Mouse (Mus musculus): ENCODE measurements around the gene Srrm4. TPM values are rescaled to one million over a fixed set of nuclear protein-coding genes. Genes with fewer than 3 reads are reported as not detected.
A peak's percentile ranks its signal among the peaks of the same experiment; 100 is the strongest.

Gene Srrm4
- polyA plus RNA-seq, 1 experiment from 2014 or later = 1.4 TPM

GRCm38 (mm10) chr5:116564391-116564790, 27.2 kb downstream of the Srrm4 start:
- 82% methylated on average over 3 of the region's 3 CpGs for WGBS
- Histone ChIP-seq H3K9ac (ENCODE audit: low read depth, low read length) (no peak overlapping the region), H3K4me2 (ENCODE audit: low read depth, low read length) (no peak overlapping the region)

GRCm38 (mm10) chr5:116563713-116564112, 27.9 kb downstream of the Srrm4 start:
- no peak for DNase-seq (ENCODE audit: low spot score)
- Histone ChIP-seq H3K4me3 (ENCODE audit: low read depth, low read length) (no peak overlapping the region), H3K27me3 (replicated peaks; ENCODE audit: control insufficient read depth, insufficient read depth, low read length) (no peaks in the 10 kb centered on the region), H3K9ac (ENCODE audit: low read depth, low read length) (no peak overlapping the region), H3K4me2 (ENCODE audit: low read depth, low read length) (no peak overlapping the region), H3K36me3 (ENCODE audit: control insufficient read depth, insufficient read depth, low read length) (no peaks in the 10 kb centered on the region), H3K27ac (replicated peaks; ENCODE audit: low read depth, low read length) (no peak overlapping the region), H3K9me3 (ENCODE audit: control insufficient read depth, low read length) (no peaks in the 10 kb centered on the region), H3K4me1 (ENCODE audit: control insufficient read depth, insufficient read depth, low read length) (no peaks in the 10 kb centered on the region)
- no peak for ATAC-seq (ENCODE audit: low read depth)
- 59% methylated on average over 6 of the region's 6 CpGs for WGBS

More at GRCm38 (mm10) chr5:116564391-116564790, 27.2 kb downstream of the Srrm4 start:
- no peaks in the 10 kb centered on the region for H3K9me3 ChIP-seq (ENCODE audit: control insufficient read depth, low read length)
- H3K27ac ChIP-seq (replicated peaks; ENCODE audit: low read depth, low read length) = no peak overlapping the region
- no peaks in the 10 kb centered on the region for H3K36me3 ChIP-seq (ENCODE audit: control insufficient read depth, insufficient read depth, low read length)
- no peak overlapping the region for H3K4me3 ChIP-seq (ENCODE audit: low read depth, low read length)
- ATAC-seq (ENCODE audit: low read depth) (no peak), DNase-seq (ENCODE audit: low spot score) (no peak)
- no peaks in the 10 kb centered on the region for H3K4me1 ChIP-seq (ENCODE audit: control insufficient read depth, insufficient read depth, low read length)
- no peaks in the 10 kb centered on the region for H3K27me3 ChIP-seq (replicated peaks; ENCODE audit: control insufficient read depth, insufficient read depth, low read length)

GRCm38 (mm10) chr5:116559091-116559490, 32.5 kb downstream of the Srrm4 start:
- H3K4me1 ChIP-seq (ENCODE audit: control insufficient read depth, insufficient read depth, low read length) = no peaks in the 10 kb centered on the region
- no peak for DNase-seq (ENCODE audit: low spot score)
- 67% methylated on average over 7 of the region's 7 CpGs for WGBS
- H3K27ac ChIP-seq (replicated peaks; ENCODE audit: low read depth, low read length) = no peak overlapping the region
- H3K9ac ChIP-seq (ENCODE audit: low read depth, low read length) = no peak overlapping the region
- no peaks in the 10 kb centered on the region for H3K36me3 ChIP-seq (ENCODE audit: control insufficient read depth, insufficient read depth, low read length)
- H3K4me2 ChIP-seq (ENCODE audit: low read depth, low read length) = no peak overlapping the region
- no peaks in the 10 kb centered on the region for H3K27me3 ChIP-seq (replicated peaks; ENCODE audit: control insufficient read depth, insufficient read depth, low read length)
- no peaks in the 10 kb centered on the region for H3K9me3 ChIP-seq (ENCODE audit: control insufficient read depth, low read length)
- no peak overlapping the region for H3K4me3 ChIP-seq (ENCODE audit: low read depth, low read length)
- no peak for ATAC-seq (ENCODE audit: low read depth)

GRCm38 (mm10) chr5:116556614-116557013, 35.0 kb downstream of the Srrm4 start:
- 42% methylated on average over 8 of the region's 8 CpGs for WGBS
- ATAC-seq (ENCODE audit: low read depth) (no peak), DNase-seq (ENCODE audit: low spot score) (no peak)
- Histone ChIP-seq H3K36me3 (ENCODE audit: control insufficient read depth, insufficient read depth, low read length) (no peaks in the 10 kb centered on the region), H3K4me2 (ENCODE audit: low read depth, low read length) (no peak overlapping the region), H3K4me1 (ENCODE audit: control insufficient read depth, insufficient read depth, low read length) (no peaks in the 10 kb centered on the region), H3K27me3 (replicated peaks; ENCODE audit: control insufficient read depth, insufficient read depth, low read length) (no peaks in the 10 kb centered on the region), H3K9me3 (ENCODE audit: control insufficient read depth, low read length) (no peaks in the 10 kb centered on the region), H3K4me3 (ENCODE audit: low read depth, low read length) (no peak overlapping the region), H3K9ac (ENCODE audit: low read depth, low read length) (no peak overlapping the region), H3K27ac (replicated peaks; ENCODE audit: low read depth, low read length) (no peak overlapping the region)

GRCm38 (mm10) chr5:116553868-116554267, 37.7 kb downstream of the Srrm4 start:
- H3K9me3 ChIP-seq (ENCODE audit: control insufficient read depth, low read length) = no peaks in the 10 kb centered on the region
- no peaks in the 10 kb centered on the region for H3K36me3 ChIP-seq (ENCODE audit: control insufficient read depth, insufficient read depth, low read length)
- H3K4me3 ChIP-seq (ENCODE audit: low read depth, low read length) = no peak overlapping the region
- no peak overlapping the region for H3K27ac ChIP-seq (replicated peaks; ENCODE audit: low read depth, low read length)
- H3K4me2 ChIP-seq (ENCODE audit: low read depth, low read length) = no peak overlapping the region
- no peaks in the 10 kb centered on the region for H3K4me1 ChIP-seq (ENCODE audit: control insufficient read depth, insufficient read depth, low read length)
- no peak overlapping the region for H3K9ac ChIP-seq (ENCODE audit: low read depth, low read length)
- no peak for ATAC-seq (ENCODE audit: low read depth)
- no peaks in the 10 kb centered on the region for H3K27me3 ChIP-seq (replicated peaks; ENCODE audit: control insufficient read depth, insufficient read depth, low read length)
- WGBS = 6% methylated on average over 5 of the region's 5 CpGs
- DNase-seq (ENCODE audit: low spot score) = peak; percentile 48

- Histone ChIP-seq H3K9ac (ENCODE audit: low read depth, low read length) (no peak overlapping the region), H3K4me3 (ENCODE audit: low read depth, low read length) (no peak overlapping the region), H3K9me3 (ENCODE audit: control insufficient read depth, low read length) (no peaks in the 10 kb centered on the region), H3K27ac (replicated peaks; ENCODE audit: low read depth, low read length) (no peak overlapping the region), H3K27me3 (replicated peaks; ENCODE audit: control insufficient read depth, insufficient read depth, low read length) (no peaks in the 10 kb centered on the region), H3K4me1 (ENCODE audit: control insufficient read depth, insufficient read depth, low read length) (no peaks in the 10 kb centered on the region), H3K4me2 (ENCODE audit: low read depth, low read length) (no peak overlapping the region), H3K36me3 (ENCODE audit: control insufficient read depth, insufficient read depth, low read length) (no peaks in the 10 kb centered on the region)
- WGBS = 42% methylated on average over 2 of the region's 2 CpGs
- ATAC-seq (ENCODE audit: low read depth) (no peak), DNase-seq (ENCODE audit: low spot score) (no peak)
Measured at GRCm38 (mm10) chr5:116553106-116553505, 38.5 kb downstream of the Srrm4 start.

- Histone ChIP-seq H3K4me1 (ENCODE audit: control insufficient read depth, insufficient read depth, low read length) (no peaks in the 10 kb centered on the region), H3K9me3 (ENCODE audit: control insufficient read depth, low read length) (no peaks in the 10 kb centered on the region), H3K36me3 (ENCODE audit: control insufficient read depth, insufficient read depth, low read length) (no peaks in the 10 kb centered on the region), H3K27ac (replicated peaks; ENCODE audit: low read depth, low read length) (no peak overlapping the region), H3K27me3 (replicated peaks; ENCODE audit: control insufficient read depth, insufficient read depth, low read length) (no peaks in the 10 kb centered on the region), H3K9ac (ENCODE audit: low read depth, low read length) (no peak overlapping the region), H3K4me3 (ENCODE audit: low read depth, low read length) (no peak overlapping the region), H3K4me2 (ENCODE audit: low read depth, low read length) (no peak overlapping the region)
- ATAC-seq (ENCODE audit: low read depth) = no peak
- DNase-seq (ENCODE audit: low spot score) = no peak
Measured at GRCm38 (mm10) chr5:116552584-116552983, 39.0 kb downstream of the Srrm4 start.

GRCm38 (mm10) chr5:116545746-116546145, 45.9 kb downstream of the Srrm4 start:
- Histone ChIP-seq H3K4me2 (ENCODE audit: low read depth, low read length) (no peak overlapping the region), H3K9me3 (ENCODE audit: control insufficient read depth, low read length) (peaks cover 4% of the 10 kb centered on the region; the same call in 1 of the 2 replicates), H3K4me3 (ENCODE audit: low read depth, low read length) (no peak overlapping the region), H3K27ac (replicated peaks; ENCODE audit: low read depth, low read length) (no peak overlapping the region), H3K9ac (ENCODE audit: low read depth, low read length) (no peak overlapping the region), H3K27me3 (replicated peaks; ENCODE audit: control insufficient read depth, insufficient read depth, low read length) (no peaks in the 10 kb centered on the region), H3K36me3 (ENCODE audit: control insufficient read depth, insufficient read depth, low read length) (no peaks in the 10 kb centered on the region), H3K4me1 (ENCODE audit: control insufficient read depth, insufficient read depth, low read length) (no peaks in the 10 kb centered on the region)
- no peak for ATAC-seq (ENCODE audit: low read depth)
- peak; percentile 21 for DNase-seq (ENCODE audit: low spot score)
- 35% methylated on average over 11 of the region's 11 CpGs for WGBS

GRCm38 (mm10) chr5:116542317-116542716, 49.3 kb downstream of the Srrm4 start:
- WGBS = 59% methylated on average over 7 of the region's 7 CpGs
- no peaks in the 10 kb centered on the region for H3K27me3 ChIP-seq (replicated peaks; ENCODE audit: control insufficient read depth, insufficient read depth, low read length)
- no peak overlapping the region for H3K27ac ChIP-seq (replicated peaks; ENCODE audit: low read depth, low read length)
- ATAC-seq (ENCODE audit: low read depth) (no peak), DNase-seq (ENCODE audit: low spot score) (no peak)
- H3K9ac ChIP-seq (ENCODE audit: low read depth, low read length) = no peak overlapping the region
- H3K4me2 ChIP-seq (ENCODE audit: low read depth, low read length) = no peak overlapping the region
- no peak overlapping the region for H3K4me3 ChIP-seq (ENCODE audit: low read depth, low read length)
- H3K4me1 ChIP-seq (ENCODE audit: control insufficient read depth, insufficient read depth, low read length) = no peaks in the 10 kb centered on the region
- no peaks in the 10 kb centered on the region for H3K36me3 ChIP-seq (ENCODE audit: control insufficient read depth, insufficient read depth, low read length)
- H3K9me3 ChIP-seq (ENCODE audit: control insufficient read depth, low read length) = peaks cover 4% of the 10 kb centered on the region; the same call in 1 of the 2 replicates

All from embryonic facial prominence, embryonic 14.5 days (tissue).